Mouse (Mus musculus) heart, embryonic 10.5 days (tissue): ENCODE data around the gene Tnfaip3. TPM values are rescaled to one million over a fixed set of nuclear protein-coding genes. Genes with fewer than 3 reads are reported as not detected.

Experiments used
- DNase-seq: peaks from one replicate; pipeline ENCODE4 v3.0.0-alpha.2; 2017; ENCODE audit warnings: low spot score
- H3K27ac ChIP-seq: fragments of 300-500 bp; sonication (generic); 2 replicates; pipeline ENCODE4 v1.5.1; 2016; ENCODE audit warnings: mild to moderate bottlenecking
- H3K27me3 ChIP-seq: fragments of 300-500 bp; sonication (generic); 2 replicates; pipeline ENCODE4 v1.6.1; 2016; ENCODE audit warnings: mild to moderate bottlenecking; ENCODE audit not compliant: poor library complexity, insufficient read depth, severe bottlenecking
- H3K36me3 ChIP-seq: fragments of 300-500 bp; sonication (generic); 2 replicates; pipeline ENCODE4 v1.6.1; 2016; ENCODE audit warnings: mild to moderate bottlenecking, moderate library complexity
- H3K4me1 ChIP-seq: fragments of 300-500 bp; sonication (generic); 2 replicates; pipeline ENCODE4 v1.6.1; 2016; ENCODE audit warnings: mild to moderate bottlenecking
- H3K4me3 ChIP-seq: fragments of 300-500 bp; sonication (generic); 2 replicates; pipeline ENCODE4 v1.5.1; 2016; ENCODE audit warnings: mild to moderate bottlenecking, moderate library complexity
- H3K9me3 ChIP-seq: fragments of 300-500 bp; sonication (generic); 2 replicates; pipeline ENCODE4 v1.6.1; 2016; ENCODE audit warnings: mild to moderate bottlenecking, moderate library complexity
- WGBS: fragments of 180-500 bp; shearing (Covaris S2); methylation state at CpG from one replicate; pipeline ENCODE4 v1.1.7; 2016; 5-methylcytosine and 5-hydroxymethylcytosine counted together
- polyA plus RNA-seq: library from polyadenylated mRNA; unstranded; fragments of >200 nt; fragmentation: Nextera tagmentation; extraction: Ambion mirVana; gene quantifications from 2 replicates; pipeline ENCODE4 v1.2.1, GENCODE M21; 2016

Tnfaip3 gene
- polyA plus RNA-seq, 1 experiment from 2014 or later, result 1.6 TPM

- H3K4me1 ChIP-seq, result peaks cover 26% of the 10 kb centered on the region
Measured at GRCm38 (mm10) chr10:19010414-19010813, 5.0 kb downstream of the Tnfaip3 start.

GRCm38 (mm10) chr10:19009186-19009672, 6.2 kb downstream of the Tnfaip3 start:
- WGBS, result 72% methylated on average over 8 of the region's 8 CpGs
- DNase-seq, result no peak
- Histone ChIP-seq H3K9me3 (no peaks in the 10 kb centered on the region), H3K27ac (no peak overlapping the region), H3K4me1 (peaks cover 23% of the 10 kb centered on the region), H3K4me3 (no peak overlapping the region), H3K27me3 (no peaks in the 10 kb centered on the region), H3K36me3 (peaks cover 30% of the 10 kb centered on the region)

More at GRCm38 (mm10) chr10:19010414-19010813, 5.0 kb downstream of the Tnfaip3 start:
- Histone ChIP-seq H3K36me3 (peaks cover 18% of the 10 kb centered on the region), H3K4me3 (no peak overlapping the region), H3K27ac (no peak overlapping the region), H3K9me3 (no peaks in the 10 kb centered on the region), H3K27me3 (no peaks in the 10 kb centered on the region)
- WGBS, result 90% methylated on average over 8 of the region's 8 CpGs
- no peak for DNase-seq

GRCm38 (mm10) chr10:19008607-19008940, 6.9 kb downstream of the Tnfaip3 start:
- WGBS, result 78% methylated on average over 4 of the region's 4 CpGs
- Histone ChIP-seq H3K36me3 (peaks cover 35% of the 10 kb centered on the region), H3K9me3 (no peaks in the 10 kb centered on the region), H3K4me3 (no peak overlapping the region), H3K4me1 (peaks cover 21% of the 10 kb centered on the region), H3K27ac (peak overlapping the region; percentile 67; the same call in 1 of the 2 replicates), H3K27me3 (no peaks in the 10 kb centered on the region)
- DNase-seq, result no peak

GRCm38 (mm10) chr10:19007897-19008606, 7.4 kb downstream of the Tnfaip3 start:
- Histone ChIP-seq H3K4me3 (no peak overlapping the region), H3K27me3 (no peaks in the 10 kb centered on the region), H3K9me3 (no peaks in the 10 kb centered on the region), H3K27ac (peak overlapping the region; percentile 67), H3K4me1 (peaks cover 21% of the 10 kb centered on the region), H3K36me3 (peaks cover 38% of the 10 kb centered on the region)
- no peak for DNase-seq
- 37% methylated on average over 8 of the region's 8 CpGs for WGBS

- peaks cover 56% of the 10 kb centered on the region for H3K36me3 ChIP-seq
- no peaks in the 10 kb centered on the region for H3K27me3 ChIP-seq
- H3K27ac ChIP-seq, result no peak overlapping the region
- no peaks in the 10 kb centered on the region for H3K9me3 ChIP-seq
- no peaks in the 10 kb centered on the region for H3K4me1 ChIP-seq
- H3K4me3 ChIP-seq, result no peak overlapping the region
- no peak for DNase-seq
- 82% methylated on average over 12 of the region's 12 CpGs for WGBS
Measured at GRCm38 (mm10) chr10:19002091-19002785, 13.2 kb downstream of the Tnfaip3 start.

- peaks cover 31% of the 10 kb centered on the region for H3K36me3 ChIP-seq
- no peak overlapping the region for H3K4me3 ChIP-seq
- 84% methylated on average over 2 of the region's 2 CpGs for WGBS
- DNase-seq, result no peak
- H3K9me3 ChIP-seq, result no peaks in the 10 kb centered on the region
- H3K27me3 ChIP-seq, result no peaks in the 10 kb centered on the region
- H3K27ac ChIP-seq, result no peak overlapping the region
- H3K4me1 ChIP-seq, result no peaks in the 10 kb centered on the region
Measured at GRCm38 (mm10) chr10:18999427-18999826, 16.0 kb downstream of the Tnfaip3 start.

GRCm38 (mm10) chr10:18996331-18996730, 19.1 kb downstream of the Tnfaip3 start:
- DNase-seq, result no peak
- Histone ChIP-seq H3K27me3 (no peaks in the 10 kb centered on the region), H3K36me3 (peaks cover 4% of the 10 kb centered on the region; the same call in 1 of the 2 replicates), H3K4me3 (no peak overlapping the region), H3K9me3 (no peaks in the 10 kb centered on the region), H3K4me1 (no peaks in the 10 kb centered on the region), H3K27ac (no peak overlapping the region)

- WGBS, result 86% methylated on average over 12 of the region's 12 CpGs
- Histone ChIP-seq H3K9me3 (no peaks in the 10 kb centered on the region), H3K36me3 (no peaks in the 10 kb centered on the region; the same call in 1 of the 2 replicates), H3K4me1 (no peaks in the 10 kb centered on the region), H3K4me3 (no peak overlapping the region), H3K27ac (no peak overlapping the region), H3K27me3 (no peaks in the 10 kb centered on the region)
- DNase-seq, result no peak
Measured at GRCm38 (mm10) chr10:18995465-18996261, 19.8 kb downstream of the Tnfaip3 start.

- 82% methylated on average over 4 of the region's 4 CpGs for WGBS
- H3K27me3 ChIP-seq, result no peaks in the 10 kb centered on the region
- H3K9me3 ChIP-seq, result no peaks in the 10 kb centered on the region
Measured at GRCm38 (mm10) chr10:18992971-18993370, 22.5 kb downstream of the Tnfaip3 start.

GRCm38 (mm10) chr10:18991057-18991456, 24.4 kb downstream of the Tnfaip3 start:
- Histone ChIP-seq H3K27me3 (no peaks in the 10 kb centered on the region), H3K36me3 (no peaks in the 10 kb centered on the region), H3K27ac (no peak overlapping the region), H3K4me1 (0 out of 2 replicates have a peak, but pooled peaks cover 6% of the 10 kb centered on the region), H3K4me3 (no peak overlapping the region), H3K9me3 (no peaks in the 10 kb centered on the region)
- no peak for DNase-seq
- WGBS, result 91% methylated on average over 4 of the region's 4 CpGs

More at GRCm38 (mm10) chr10:18992971-18993370, 22.5 kb downstream of the Tnfaip3 start:
- Histone ChIP-seq H3K4me3 (no peak overlapping the region), H3K36me3 (no peaks in the 10 kb centered on the region), H3K27ac (no peak overlapping the region), H3K4me1 (no peaks in the 10 kb centered on the region)
- DNase-seq, result no peak

GRCm38 (mm10) chr10:18987907-18988199, 27.6 kb downstream of the Tnfaip3 start:
- no peak for DNase-seq
- H3K27me3 ChIP-seq, result no peaks in the 10 kb centered on the region
- H3K9me3 ChIP-seq, result no peaks in the 10 kb centered on the region
- H3K4me1 ChIP-seq, result 0 out of 2 replicates have a peak, but pooled peaks cover 6% of the 10 kb centered on the region
- 63% methylated on average over 2 of the region's 2 CpGs for WGBS
- H3K27ac ChIP-seq, result no peak overlapping the region
- no peak overlapping the region for H3K4me3 ChIP-seq
- no peaks in the 10 kb centered on the region for H3K36me3 ChIP-seq

GRCm38 (mm10) chr10:18987046-18987906, 28.2 kb downstream of the Tnfaip3 start:
- Histone ChIP-seq H3K4me3 (no peak overlapping the region), H3K9me3 (no peaks in the 10 kb centered on the region), H3K27me3 (no peaks in the 10 kb centered on the region), H3K4me1 (0 out of 2 replicates have a peak, but pooled peaks cover 6% of the 10 kb centered on the region), H3K27ac (no peak overlapping the region), H3K36me3 (no peaks in the 10 kb centered on the region)
- 25% methylated on average over 2 of the region's 2 CpGs for WGBS
- no peak for DNase-seq
